Mouse (Mus musculus) brain, embryonic 18.5 days (tissue): ENCODE data around the gene Abl1.
A peak's percentile ranks its signal among the peaks of the same experiment; 100 is the strongest.
"Not testable (repeated sequence)": the region's sequence is repeated elsewhere in the genome, so short reads cannot be mapped to it uniquely, and the experiment has no call there.

Experiments
- DNase-seq: peaks from one replicate; pipeline ENCODE4 v3.0.0-alpha.2; 2012; ENCODE audit warnings: low read depth, low spot score

Gene Abl1

DNA sequence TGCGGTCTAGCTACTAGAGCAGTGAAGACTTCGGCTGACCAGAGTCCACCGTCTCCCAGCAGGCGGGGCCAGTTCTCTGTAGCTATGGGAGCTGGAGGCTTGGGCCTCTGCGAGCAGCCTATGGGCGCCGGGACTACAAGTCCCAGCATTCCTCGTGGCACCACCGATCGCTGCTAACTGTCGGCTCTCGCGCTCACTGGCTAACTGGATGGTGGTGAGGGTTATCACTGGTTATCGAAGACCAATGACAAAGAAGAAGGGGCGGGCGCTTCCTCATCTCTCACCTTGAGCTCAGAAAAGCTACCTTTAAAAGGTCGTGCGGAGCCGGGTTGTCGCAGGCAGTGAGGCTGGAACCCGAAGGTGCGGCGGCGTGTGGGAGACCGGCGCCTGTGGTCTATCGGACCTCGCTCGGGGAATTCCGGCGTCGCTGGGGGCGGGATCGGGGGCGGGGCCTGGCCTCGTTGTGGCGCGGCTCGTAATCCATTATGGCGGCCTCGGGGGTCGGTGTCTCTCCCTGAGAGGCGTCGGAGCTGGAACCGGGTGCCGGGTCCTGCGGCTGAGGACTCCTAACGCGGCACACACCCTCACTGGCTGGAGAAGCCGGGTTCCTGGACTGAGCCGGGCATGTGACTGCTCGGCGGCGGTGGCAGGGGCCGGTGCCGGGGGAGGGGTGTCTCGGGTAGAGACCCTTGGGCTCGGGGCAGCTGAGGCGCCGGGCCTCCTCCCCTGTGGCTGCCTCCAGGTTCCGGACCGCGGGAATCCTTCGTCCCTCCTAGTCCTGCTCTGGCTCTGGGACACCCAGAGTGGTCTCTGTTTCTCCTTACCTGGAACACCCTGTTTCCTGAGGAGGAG is at the start of gene Abl1:
Gene Abl1, plus strand, starts transcription at position 303 of the 852 bp plus-strand sequence.
- peak; percentile 94 for DNase-seq

DNA sequence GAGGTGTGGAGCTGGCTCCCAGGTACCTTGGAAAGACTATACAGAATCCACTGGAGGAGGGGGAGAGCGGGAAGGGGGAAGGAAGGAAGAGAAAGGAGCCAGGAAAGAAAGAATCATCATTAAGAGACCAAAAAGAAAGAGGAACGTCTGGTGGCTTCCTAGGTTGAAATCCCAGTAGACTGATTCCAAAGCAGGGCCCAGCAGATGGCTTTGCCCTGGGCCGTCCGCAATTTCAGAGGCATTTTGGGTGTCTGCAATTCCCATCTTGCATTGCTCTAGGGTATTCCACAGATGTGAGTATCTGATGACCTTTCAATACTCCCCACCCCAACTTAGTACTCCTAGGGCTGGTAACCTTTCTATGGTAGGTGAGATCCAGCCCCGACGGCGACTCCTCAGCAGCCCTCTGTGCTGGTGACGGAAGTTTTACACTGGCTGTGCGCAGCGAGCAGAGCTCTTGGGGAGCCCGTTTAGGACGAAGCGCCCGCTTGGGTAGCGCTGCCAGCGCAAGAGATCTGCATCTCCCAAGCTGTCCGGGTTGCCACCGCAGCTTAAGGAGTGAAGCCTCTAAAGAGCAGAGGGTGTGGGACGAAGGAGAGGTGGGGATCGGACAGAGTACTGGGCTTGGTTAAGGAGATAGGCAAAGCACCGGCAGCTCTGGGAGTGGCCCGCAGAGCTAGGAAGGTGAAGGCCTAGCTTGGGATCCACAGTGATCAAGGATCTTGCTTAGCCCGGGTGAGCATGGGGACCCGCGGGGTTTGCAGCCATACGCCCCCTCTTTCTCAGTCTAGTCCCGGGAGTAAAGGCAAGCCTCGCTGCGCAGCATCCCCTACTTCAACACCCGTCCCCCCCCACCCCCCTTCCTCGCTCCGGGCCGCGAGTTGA is 49.4 kb upstream of the Abl1 start:
- no peak for DNase-seq

DNA sequence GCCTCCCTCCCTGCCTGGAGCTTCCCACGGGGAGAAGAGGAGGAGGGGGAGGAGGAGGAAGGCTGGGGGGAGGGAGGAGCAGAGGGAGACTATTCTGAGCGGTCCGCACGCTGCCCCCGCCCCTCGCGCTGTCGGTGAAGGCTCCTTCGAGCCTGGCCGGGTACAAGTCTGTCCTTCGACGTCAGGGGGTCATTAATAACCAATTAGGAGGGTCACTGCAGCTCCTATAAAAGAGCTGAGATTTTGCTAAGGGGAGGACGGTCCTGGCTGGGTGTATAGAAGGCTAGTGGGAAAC is 48.8 kb upstream of the Abl1 start:
- DNase-seq: no peak

DNA sequence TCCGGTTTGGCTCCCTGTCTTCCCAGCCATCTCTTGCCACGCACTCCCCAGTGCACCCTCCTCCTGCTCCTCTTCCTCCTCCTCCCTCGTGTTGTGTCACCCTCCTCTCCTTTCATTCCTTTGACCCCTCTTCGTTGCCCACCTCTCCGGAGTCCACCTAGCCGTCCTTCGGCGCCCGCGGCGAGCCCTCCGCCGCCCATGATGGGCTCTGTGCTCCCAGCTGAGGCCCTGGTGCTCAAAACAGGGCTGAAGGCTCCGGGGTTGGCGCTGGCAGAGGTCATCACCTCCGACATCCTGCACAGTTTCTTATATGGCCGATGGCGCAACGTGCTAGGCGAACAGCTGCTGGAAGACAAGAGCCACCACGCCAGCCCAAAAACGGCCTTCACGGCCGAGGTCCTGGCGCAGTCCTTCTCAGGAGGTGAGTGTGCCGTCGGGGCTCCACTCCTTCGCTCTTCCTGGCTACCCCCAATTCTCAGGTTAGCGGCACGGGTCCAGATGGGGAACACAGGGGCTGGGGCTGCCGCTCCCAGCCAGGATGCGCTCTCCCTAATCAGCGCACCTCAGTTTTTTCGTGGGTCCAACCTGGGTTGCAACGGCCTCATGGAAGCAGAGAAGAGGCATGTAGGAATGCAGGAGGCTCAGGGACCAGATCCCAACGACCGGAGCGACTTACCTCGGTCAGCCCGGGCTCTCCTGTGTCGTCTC is 48.1 kb upstream of the Abl1 start, which contains the start of gene Prdm12:
Gene Prdm12, plus strand, starts transcription at position 137 of the 708 bp plus-strand sequence.
- no peak for DNase-seq

DNA sequence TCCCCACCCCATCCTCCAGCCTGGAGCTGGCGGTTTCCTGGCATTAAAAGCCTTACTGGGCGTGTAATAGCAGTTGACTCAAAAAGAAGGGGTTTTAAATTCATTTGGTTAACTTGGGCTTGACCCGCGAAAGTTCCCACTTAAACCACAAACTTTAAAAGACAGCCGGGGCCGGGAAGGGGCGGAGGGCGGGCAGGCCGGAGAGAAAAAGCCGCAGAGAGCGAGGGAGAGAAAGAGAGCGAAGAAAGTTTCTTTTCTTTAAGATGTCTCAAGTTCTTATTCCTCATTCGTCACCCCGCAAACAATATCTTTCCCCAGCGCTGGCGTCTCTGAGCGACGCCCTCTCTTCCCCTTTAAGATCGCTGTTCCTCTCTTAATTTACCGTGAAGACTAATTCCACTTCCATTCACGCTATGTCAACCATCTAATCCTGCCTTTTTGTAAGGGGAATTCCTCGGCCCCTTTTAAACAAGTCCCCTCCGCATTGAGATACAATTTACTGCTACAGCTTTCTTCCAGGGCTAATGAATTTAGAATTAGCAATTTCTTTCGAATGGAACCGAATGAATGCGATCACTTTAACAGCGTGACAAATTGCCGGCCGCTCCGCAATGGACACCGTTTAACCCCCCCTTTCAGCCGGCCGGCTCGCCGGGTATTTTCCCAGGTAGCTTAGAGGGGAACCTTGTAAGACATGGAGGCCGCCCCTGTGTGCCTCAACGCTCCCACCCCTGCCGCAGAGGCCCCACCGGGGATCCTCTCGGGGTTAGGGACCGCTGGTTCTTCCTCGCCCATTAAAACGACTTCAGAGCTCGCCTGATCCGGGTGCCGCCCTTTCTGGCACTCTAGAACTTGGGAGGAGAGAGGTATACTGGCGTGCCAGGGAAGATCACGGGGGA is 47.3 kb upstream of the Abl1 start:
- DNase-seq: no peak

DNA sequence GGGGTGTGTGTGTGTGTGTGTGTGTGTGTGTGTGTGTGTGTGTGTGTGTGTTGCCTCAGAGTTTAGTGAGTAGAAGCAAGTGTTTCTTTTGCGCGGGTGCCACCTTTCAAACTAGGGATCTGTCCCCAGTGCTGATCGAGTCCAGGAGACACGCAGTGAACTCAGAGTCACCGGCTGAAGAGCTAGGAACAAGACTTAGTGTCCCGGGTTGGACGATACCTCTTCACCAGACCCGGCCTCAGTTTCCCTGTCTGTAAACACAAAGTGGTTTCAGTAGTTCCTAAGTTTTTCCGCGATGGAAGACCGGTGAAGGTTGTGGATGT is 46.7 kb upstream of the Abl1 start:
- DNase-seq: no peak

DNA sequence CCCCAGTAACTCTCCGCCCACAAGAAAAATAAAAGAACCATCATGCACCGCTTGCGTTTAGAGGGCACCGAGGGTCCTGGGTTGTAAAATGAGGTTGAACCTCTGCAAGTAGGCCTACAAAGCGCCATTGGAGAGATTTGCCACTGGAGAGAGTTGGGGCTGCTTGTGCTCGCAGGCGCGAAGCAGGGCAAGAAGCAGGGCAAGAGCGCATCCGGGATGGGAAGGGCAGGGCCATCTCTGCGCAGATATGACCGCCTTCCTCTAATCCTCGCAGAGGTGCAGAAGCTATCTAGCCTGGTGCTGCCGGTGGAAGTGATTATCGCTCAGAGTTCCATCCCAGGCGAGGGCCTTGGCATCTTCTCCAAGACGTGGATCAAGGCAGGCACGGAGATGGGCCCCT is 46.2 kb upstream of the Abl1 start:
- DNase-seq: no peak

DNA sequence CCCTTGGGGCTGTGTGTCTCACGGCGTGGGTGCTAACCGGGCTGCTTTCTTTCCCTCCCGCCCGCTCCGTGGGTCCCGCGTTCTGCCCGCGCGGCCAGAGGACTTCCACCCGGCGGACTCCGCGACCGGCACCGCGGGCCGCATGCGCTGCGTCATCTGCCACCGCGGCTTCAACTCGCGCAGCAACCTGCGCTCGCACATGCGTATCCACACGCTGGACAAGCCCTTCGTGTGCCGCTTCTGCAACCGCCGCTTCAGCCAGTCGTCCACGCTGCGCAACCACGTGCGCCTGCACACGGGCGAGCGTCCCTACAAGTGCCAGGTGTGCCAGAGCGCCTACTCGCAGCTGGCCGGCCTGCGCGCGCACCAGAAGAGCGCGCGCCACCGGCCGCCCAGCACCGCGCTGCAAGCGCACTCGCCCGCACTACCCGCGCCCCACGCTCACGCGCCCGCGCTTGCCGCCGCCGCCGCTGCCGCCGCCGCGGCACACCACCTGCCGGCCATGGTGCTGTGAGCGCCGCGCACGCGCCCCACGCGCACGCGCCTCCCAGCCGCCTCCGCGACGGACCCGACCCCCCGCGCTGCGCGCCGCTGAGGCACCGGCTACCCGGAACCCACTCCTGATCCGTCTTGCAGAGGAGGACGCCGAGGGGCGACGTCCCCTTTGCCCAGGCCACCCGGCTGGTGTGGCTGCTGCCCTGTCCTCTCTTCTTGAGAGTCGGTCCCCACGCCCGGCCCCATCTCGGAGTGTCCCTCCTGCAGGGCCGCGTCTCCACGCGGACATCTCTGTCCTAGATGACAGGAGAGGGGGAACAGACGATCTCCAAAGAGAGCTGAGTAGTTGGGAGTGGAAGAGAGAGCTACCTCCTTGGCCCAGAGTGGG is 34.0 kb upstream of the Abl1 start:
- DNase-seq: peak; percentile 47

DNA sequence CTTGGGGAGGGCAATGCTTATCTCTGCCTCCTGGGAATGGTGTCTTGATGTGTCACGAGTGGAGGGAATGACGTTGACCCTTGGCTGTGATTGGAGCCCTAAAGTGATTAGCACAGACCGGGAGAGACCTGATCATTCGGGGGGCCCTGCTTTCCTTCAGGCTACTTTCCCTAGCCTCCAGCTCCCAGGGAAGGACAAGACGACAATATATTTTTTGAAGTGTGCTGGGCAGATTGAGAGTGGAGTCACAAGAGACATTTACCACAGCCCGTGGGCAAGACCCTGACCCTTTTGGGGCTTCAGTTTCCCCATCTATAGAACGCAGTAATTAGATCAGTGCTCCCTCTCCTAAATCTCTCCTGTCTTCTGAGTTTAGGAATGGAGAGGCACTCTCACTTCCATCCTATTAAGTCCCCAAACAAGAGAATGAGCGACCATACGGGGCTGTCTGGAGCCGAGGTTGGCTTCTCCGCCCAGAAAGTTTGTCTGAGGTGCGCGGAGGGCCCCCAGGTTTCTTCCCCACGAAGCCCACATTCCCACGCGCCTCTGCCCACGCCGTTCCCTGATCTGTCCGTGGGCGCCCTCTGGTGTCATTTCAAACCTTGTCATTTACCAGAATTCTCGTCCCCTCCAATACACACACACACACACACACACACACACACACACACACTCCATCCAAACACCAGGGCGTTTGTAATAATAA is 33.2 kb upstream of the Abl1 start:
- no peak for DNase-seq

DNA sequence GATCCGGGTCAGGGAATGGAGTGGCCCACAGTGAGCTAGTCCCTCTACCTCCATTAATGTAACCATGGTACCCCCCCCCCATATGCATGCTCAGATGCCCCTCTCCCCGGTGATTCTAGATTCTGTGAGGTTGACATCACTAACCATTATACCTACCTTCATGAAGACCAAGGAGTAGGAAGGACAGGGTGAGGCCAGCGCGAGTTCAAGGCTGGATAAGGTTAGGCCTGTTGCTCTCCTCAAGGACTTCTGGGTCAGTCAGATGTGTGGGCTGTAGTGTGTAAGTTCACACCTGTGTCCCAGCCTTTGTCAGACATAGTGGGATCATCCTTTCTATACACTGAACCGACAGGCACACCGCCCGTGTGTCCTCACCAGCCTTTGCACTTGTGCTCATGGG is 31.8 kb upstream of the Abl1 start:
- no peak for DNase-seq

DNA sequence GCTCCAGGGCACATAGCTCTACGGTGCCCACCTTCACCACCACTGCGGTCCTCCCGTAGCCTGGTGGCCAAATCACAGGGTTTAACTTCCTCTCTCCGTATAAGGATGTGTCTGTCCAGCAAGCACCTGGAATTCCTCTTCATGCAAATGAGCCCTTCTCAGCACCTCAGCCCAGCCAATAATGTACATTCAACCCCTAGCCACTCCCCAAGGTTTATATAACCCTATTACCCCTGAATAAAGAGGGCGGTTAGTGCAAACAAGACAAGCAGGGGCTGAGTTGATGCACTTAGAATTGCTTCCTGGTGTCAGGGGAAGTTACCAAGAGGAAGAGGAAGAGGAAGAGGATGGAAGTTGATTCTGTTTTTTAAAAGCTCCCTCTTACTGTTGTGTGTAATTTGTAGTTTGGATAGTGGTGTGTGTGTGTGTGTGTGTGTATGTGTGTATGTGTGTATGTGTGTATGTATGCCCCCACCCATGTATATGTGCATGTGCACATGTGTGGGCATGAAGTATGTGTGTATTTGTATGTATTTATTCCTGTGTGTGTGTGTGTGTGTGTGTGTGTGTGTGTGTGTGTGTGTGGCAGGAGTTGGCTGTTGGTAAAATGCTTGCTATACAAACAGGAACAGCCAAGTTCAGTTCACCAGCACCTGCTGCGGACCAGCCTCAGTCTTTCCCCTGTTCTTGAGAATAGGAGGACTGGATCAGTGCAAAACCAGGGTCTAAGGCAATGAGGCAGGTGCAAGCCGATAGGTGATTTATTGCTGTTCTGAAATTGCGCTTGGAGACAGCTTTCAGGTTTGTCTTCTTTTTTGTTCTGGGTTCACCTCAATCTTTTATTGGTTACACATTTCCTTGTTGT is 25.0 kb upstream of the Abl1 start:
- no peak for DNase-seq

DNA sequence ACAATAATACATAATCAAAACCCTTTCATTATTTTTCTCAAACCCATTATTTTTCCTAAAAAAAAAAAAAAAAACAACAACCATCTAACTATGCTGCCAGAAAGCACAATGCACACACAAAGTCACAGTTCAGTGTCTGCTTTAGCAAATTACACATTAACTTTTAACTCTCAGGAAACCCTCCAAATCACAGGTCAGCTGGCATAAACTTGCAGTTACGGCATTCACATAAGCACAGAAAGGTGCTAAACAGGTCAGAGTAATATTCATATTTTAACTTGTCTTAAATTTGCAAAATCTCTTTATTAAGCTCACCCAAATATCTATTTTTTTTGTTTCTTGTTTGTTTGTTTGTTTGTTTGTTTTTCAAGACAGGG is 24.4 kb upstream of the Abl1 start:
- DNase-seq: no peak

DNA sequence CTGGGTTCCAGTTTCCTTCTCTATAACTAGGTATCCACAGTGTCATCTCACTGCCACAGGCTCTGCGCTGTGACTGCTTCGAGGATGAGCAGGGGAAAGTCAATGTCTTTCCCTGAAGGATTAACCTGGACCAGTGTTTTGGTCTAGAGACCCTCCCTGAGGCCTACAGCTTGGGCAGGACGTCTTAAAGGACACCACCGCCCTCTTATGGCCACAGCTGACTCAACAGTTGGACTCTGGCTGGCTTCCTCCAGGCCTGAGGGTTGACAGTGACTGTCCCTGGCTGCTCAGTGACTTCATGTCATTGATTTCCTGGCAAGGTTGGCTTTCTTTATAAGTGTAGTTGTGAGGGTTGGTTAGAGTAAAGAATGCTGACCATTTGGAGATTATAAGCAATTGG is 20.8 kb upstream of the Abl1 start:
- DNase-seq: no peak

DNA sequence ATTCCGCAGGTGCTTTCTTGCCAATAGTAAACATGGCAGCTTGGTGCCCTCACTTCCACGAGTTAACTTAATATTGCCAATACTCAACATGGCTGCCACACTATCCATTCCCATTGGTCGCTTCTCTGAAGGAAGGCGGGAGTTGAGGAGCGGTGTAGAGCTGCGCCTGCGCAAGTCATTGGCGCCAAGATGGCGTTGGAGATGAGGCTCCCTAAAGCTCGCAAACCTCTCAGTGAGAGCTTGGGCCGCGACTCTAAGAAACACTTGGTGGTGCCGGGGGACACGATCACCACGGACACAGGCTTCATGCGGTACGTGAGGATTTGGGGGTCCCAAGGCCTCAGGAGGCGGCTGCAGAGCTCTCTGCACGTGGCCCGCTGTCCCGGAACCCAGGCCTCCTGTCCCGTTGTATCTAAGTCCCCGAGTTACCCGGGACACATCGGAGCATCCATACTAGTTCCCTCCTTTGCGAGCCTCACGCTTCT is 17.6 kb upstream of the Abl1 start, which contains the start of gene Exosc2:
Gene Exosc2, plus strand, starts transcription at position 165 of the 485 bp plus-strand sequence.
- peak; percentile 91 for DNase-seq

DNA sequence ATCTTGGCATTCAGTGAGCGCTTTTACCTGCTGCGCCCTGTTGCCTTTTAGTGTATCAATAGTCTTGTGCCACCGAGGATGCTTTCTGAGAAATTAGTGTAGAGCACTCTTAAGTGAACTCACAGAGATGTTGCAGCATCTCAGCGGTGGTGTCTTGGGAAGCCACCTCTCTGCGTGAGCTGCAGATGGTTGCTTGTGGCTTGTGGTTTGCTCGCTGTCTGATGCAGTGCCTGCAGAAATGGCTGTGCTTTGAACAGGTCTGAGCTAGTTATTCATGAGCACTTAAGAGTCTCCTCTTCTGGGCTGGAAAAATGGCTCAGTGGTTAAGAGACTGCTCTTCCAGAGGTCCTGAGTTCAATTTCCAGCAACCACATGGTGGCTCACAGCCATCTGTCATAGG is 9.5 kb upstream of the Abl1 start:
- DNase-seq: no peak

DNA sequence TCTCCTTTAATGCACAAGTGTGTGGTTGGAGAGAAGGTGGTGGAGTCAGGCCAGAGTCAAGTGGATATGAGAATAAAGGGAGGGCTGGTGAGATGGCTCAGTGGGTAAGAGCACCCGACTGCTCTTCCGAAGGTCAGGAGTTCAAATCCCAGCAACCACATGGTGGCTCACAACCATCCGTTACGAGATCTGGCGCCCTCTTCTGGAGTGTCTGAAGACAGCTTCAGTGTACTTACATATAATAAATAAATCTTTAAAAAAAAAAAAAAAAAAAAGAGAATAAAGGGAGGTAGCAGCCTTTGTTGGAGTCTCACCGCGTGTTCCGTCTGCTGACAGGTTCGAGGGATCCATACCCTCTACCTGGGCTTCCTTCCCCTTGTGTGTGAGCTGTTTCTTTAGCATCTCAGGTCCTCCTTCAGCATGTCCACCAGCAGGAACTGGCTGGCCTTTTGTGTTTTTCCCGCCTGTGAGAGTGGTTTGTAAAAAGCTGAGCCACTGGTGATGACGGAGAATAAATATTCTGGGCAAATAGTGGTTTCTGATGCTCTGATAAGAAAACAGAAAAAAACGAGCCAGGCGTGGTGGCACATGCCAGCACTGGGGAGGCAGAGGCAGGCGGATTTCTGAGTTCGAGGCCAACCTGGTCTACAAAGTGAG is 7.0 kb upstream of the Abl1 start:
- not testable (repeated sequence) for DNase-seq

DNA sequence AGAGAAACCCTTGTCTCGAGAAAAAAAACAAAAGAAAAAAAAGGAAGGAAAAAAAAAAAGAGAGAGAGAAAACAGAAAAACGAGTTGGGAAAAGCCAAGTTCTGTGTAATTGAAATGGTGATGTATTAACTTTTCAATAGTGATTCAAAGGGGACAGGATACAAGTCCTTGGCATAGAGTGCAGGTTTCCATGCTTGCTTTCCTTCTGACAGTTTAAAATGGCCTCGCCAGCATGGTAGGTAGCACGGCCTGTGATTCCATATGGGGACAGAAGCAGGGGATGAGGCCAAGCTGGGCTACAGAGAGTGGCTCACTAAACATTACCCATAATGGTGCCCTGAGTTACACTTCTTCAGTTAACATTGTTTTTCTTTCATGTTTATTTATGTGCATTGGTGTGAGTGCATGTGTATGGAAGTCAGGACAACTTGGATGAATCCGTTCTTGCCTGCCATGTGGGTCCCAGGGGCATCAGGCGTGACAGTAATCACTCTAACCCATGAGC is 6.4 kb upstream of the Abl1 start:
- no peak for DNase-seq

DNA sequence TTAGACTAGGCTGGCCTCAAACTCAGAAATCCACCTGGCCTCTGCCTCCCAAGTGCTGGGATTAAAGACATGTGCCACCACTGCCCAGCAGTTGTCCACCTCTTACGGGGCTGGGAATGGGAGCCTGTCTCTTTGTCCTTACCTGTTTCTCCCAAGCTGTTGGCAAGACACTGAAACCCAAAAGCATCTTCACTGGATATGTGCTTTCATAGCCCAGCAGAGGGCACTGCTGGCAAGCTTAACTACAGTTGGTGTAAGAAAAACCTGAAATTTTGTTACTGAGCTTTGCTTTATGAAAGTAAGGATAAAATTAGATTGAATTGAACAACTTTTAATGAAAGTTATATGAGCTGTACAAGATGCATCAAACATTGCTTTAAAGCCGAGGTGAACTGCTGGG is 4.5 kb upstream of the Abl1 start:
- DNase-seq: peak; percentile 46
